In the genomic region with DNA sequence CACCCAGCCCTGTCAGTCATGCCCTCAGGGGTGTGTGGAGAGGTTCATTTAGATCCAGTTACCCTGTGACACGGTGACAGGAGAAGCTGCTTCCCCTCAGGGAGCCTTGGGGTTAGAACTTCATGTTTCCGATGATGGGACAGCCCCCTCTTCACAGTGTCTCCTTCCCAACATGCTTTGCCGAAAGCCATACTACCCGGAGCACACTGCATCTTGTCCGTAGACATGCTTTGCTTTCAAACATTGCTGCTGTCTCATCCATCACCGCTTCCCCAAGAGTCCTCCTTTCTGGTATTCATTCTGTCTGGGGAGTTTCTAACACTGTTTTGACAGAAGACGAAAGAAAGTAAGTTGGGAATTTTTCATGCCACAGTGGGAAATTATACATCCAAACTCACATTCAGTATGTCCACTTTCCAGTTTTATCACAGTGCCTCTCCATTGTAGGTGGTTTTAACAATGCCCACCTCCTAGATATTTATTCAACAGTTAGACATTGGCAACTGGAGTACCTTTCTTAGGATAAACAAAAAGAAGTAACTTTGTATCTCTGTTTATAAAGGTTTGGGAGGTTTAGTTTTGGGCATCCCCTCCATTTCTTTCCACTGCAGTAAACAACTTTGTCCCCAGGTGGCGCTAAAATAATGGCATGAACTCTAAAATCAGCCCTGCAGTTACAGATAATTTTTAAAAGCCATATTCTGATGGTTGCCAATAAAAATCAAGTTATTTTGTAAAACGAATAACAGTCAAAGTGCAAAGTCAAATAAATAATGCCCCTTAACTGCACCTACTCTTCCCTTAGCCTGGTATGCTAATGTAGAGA, we compare ENCODE assay signal across 8 mouse cellular contexts. TPM values are rescaled to one million over a fixed set of nuclear protein-coding genes. Genes with fewer than 3 reads are reported as not detected.
DNase-seq lines count a peak whose midpoint lies in the region; ATAC-seq lines count a peak whose summit lies in the region.

No protein-coding gene starts in this region.

- no peaks in the 10 kb centered on the region for H3K4me1 ChIP-seq in kidney, embryonic 14.5 days (ENCODE audit: control insufficient read depth, insufficient read depth, low read length)
- H3K4me1 ChIP-seq in midbrain, embryonic 16.5 days (ENCODE audit: control insufficient read depth, insufficient read depth, low read length), result no peaks in the 10 kb centered on the region

- no peaks in the 10 kb centered on the region for H3K9me3 ChIP-seq in kidney, embryonic 14.5 days (ENCODE audit: control insufficient read depth, low read length)
- H3K9me3 ChIP-seq in midbrain, embryonic 16.5 days (replicated peaks; ENCODE audit: control insufficient read depth, low read length, poor library complexity, severe bottlenecking), result no peaks in the 10 kb centered on the region

- no peak overlapping the region for H3K27ac ChIP-seq in kidney, embryonic 14.5 days (ENCODE audit: low read depth, low read length)
- H3K27ac ChIP-seq in midbrain, embryonic 16.5 days (ENCODE audit: low read length), result no peak overlapping the region

- H3K9ac ChIP-seq in kidney, embryonic 14.5 days (ENCODE audit: low read depth, low read length), result no peak overlapping the region
- no peak overlapping the region for H3K9ac ChIP-seq in midbrain, embryonic 16.5 days (ENCODE audit: low read depth, low read length)

- H3K4me3 ChIP-seq in kidney, embryonic 14.5 days (ENCODE audit: low read length), result no peak overlapping the region
- H3K4me3 ChIP-seq in midbrain, embryonic 16.5 days (ENCODE audit: low read depth, low read length), result no peak overlapping the region

- DNase-seq in cerebellum, adult 18-20 months, result peak; percentile 25 to 33
- no peak for DNase-seq in cerebellum, adult 9-11 months
- peak; percentile 43 for DNase-seq in kidney, adult 9 months
- DNase-seq in 416B (ENCODE audit: low read depth), result peak; percentile 20

- peaks cover 23% of the 10 kb centered on the region for H3K36me3 ChIP-seq in kidney, embryonic 14.5 days (ENCODE audit: control insufficient read depth, insufficient read depth, low read length)
- peaks cover 3% of the 10 kb centered on the region; the same call in 1 of the 2 replicates for H3K36me3 ChIP-seq in midbrain, embryonic 16.5 days (ENCODE audit: control insufficient read depth, insufficient read depth, low read length)

- ATAC-seq in kidney, embryonic 14.5 days (ENCODE audit: low FRiP score, low TSS enrichment), result no peak
- peak; percentile 58; the same call in 1 of the 2 replicates for ATAC-seq in common myeloid progenitor, adult 5-6 weeks (replicated peaks; ENCODE audit: low read depth, poor library complexity, severe bottlenecking)
- ATAC-seq in midbrain, embryonic 16.5 days, result peak; percentile 59
- no peak; the same call in 1 of the 2 replicates for ATAC-seq in megakaryocyte progenitor cell, adult 5-6 weeks (replicated peaks; ENCODE audit: poor library complexity)

- WGBS in kidney, embryonic 14.5 days, result 54% methylated on average over 9 of the region's 9 CpGs
- 48% methylated on average over 9 of the region's 9 CpGs for WGBS in midbrain, embryonic 16.5 days

- no peak overlapping the region for H3K4me2 ChIP-seq in kidney, embryonic 14.5 days (replicated peaks; ENCODE audit: low read depth, low read length)
- no peak overlapping the region for H3K4me2 ChIP-seq in midbrain, embryonic 16.5 days (ENCODE audit: low read length)

- no peaks in the 10 kb centered on the region for H3K27me3 ChIP-seq in kidney, embryonic 14.5 days (ENCODE audit: control insufficient read depth, insufficient read depth, low read length)
- H3K27me3 ChIP-seq in midbrain, embryonic 16.5 days (ENCODE audit: control insufficient read depth, insufficient read depth, low read depth, low read length), result no peaks in the 10 kb centered on the region

RNA-seq across cellular contexts. Expression of a gene that starts 14.6 kb away (rescaled TPM):
- 0.31 and 1.1 TPM in 2 replicates for polyA plus RNA-seq in kidney, embryonic 14.5 days (2014; fragmentation: Nextera tagmentation; extraction: Ambion mirVana)
- total RNA-seq in common myeloid progenitor, adult 5-6 weeks (2017), result not detected in 2 replicates
- not detected in 2 replicates for polyA plus RNA-seq in midbrain, embryonic 16.5 days (2015; fragmentation: Nextera tagmentation; extraction: Ambion mirVana)
- total RNA-seq in megakaryocyte progenitor cell, adult 5-6 weeks (2015), result not detected in 2 replicates
- total RNA-seq in megakaryocyte progenitor cell, adult 5-6 weeks (2017), result not detected in 2 replicates

RNA-seq across cellular contexts. Expression of a gene that starts 18.8 kb away (rescaled TPM):
- polyA plus RNA-seq in kidney, embryonic 14.5 days (2014; fragmentation: Nextera tagmentation; extraction: Ambion mirVana), result 73.6 and 112 TPM in 2 replicates
- total RNA-seq in common myeloid progenitor, adult 5-6 weeks (2017), result 95.9 and 103 TPM in 2 replicates
- polyA plus RNA-seq in midbrain, embryonic 16.5 days (2015; fragmentation: Nextera tagmentation; extraction: Ambion mirVana), result 97.4 and 97.7 TPM in 2 replicates
- 86.1 and 89.8 TPM in 2 replicates for total RNA-seq in megakaryocyte progenitor cell, adult 5-6 weeks (2015)
- total RNA-seq in megakaryocyte progenitor cell, adult 5-6 weeks (2017), result 186 and 206 TPM in 2 replicates

RNA-seq across cellular contexts. Expression of a gene that starts 19.0 kb away (rescaled TPM):
- polyA plus RNA-seq in kidney, embryonic 14.5 days (2014; fragmentation: Nextera tagmentation; extraction: Ambion mirVana), result 25.3 and 36.0 TPM in 2 replicates
- 31.8 and 39.5 TPM in 2 replicates for total RNA-seq in common myeloid progenitor, adult 5-6 weeks (2017)
- polyA plus RNA-seq in midbrain, embryonic 16.5 days (2015; fragmentation: Nextera tagmentation; extraction: Ambion mirVana), result 20.5 and 24.0 TPM in 2 replicates
- total RNA-seq in megakaryocyte progenitor cell, adult 5-6 weeks (2015), result 20.2 and 21.6 TPM in 2 replicates
- total RNA-seq in megakaryocyte progenitor cell, adult 5-6 weeks (2017), result 27.7 and 29.8 TPM in 2 replicates

RNA-seq across cellular contexts. Expression of a gene that starts 41.7 kb away (rescaled TPM):
- not detected in 2 replicates for polyA plus RNA-seq in kidney, embryonic 14.5 days (2014; fragmentation: Nextera tagmentation; extraction: Ambion mirVana)
- total RNA-seq in common myeloid progenitor, adult 5-6 weeks (2017), result not detected in 2 replicates
- polyA plus RNA-seq in midbrain, embryonic 16.5 days (2015; fragmentation: Nextera tagmentation; extraction: Ambion mirVana), result not detected in 2 replicates
- not detected in 2 replicates for total RNA-seq in megakaryocyte progenitor cell, adult 5-6 weeks (2015)
- total RNA-seq in megakaryocyte progenitor cell, adult 5-6 weeks (2017), result not detected in 2 replicates

Comparison
In these comparisons a context has a peak if more than half of its experiments do, and no peak if none do; other contexts are left out.
1. ATAC-seq: peak in common myeloid progenitor, adult 5-6 weeks (single experiment) and midbrain, embryonic 16.5 days (single experiment); none in kidney, embryonic 14.5 days (single experiment) and megakaryocyte progenitor cell, adult 5-6 weeks (single experiment).